Mouse (Mus musculus): ENCODE measurements around the gene S100a11. TPM values are rescaled to one million over a fixed set of nuclear protein-coding genes. Genes with fewer than 3 reads are reported as not detected.

S100a11 gene
- polyA plus RNA-seq, 1 experiment from 2014 or later, result 410 TPM

DNA sequence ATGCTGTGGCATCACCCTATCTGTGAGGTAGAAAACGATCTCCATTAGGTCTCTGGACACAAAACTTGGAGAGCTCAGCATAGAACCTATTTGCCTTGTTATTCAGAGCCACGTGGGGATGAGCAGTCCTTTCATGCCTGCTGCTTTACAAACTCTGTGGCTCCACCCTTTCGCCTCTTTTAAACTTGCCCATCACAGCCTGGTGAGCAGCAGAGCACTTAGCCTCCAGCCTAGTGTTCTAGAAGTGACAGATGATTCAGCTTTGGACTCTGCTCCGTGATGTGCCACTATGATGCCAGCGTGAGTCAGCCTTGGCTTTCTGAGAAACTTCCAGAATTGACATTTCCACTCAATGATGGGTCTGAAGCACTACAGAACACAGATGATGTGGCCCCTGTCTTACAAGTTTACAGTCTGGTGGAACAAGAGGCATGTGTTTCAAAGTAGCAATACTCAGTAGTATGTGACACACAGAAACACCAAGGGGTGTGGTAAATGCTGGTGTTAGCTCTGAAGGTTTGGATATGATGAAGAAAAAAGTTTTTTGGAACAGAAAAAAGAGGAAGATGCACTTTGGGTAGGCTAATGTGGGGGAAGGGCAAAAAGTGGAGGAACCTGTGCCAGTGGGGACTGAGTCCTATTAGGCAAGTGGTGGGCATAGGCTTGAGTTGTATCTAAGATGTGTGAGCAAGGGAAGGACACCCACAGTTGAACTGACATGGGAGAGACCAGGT lies 51.9 kb downstream of the S100a11 start:
- H3K9me3 ChIP-seq (ENCODE audit: control insufficient read depth, low read length), result no peaks in the 10 kb centered on the region
- no peak for ATAC-seq (ENCODE audit: insufficient number of reproducible peaks, low FRiP score, low TSS enrichment, low read depth)
- no peak overlapping the region for H3K27ac ChIP-seq (replicated peaks; ENCODE audit: low read depth, low read length)
- no peak for DNase-seq (ENCODE audit: low spot score)
- no peaks in the 10 kb centered on the region for H3K27me3 ChIP-seq (ENCODE audit: control insufficient read depth, insufficient read depth, low read length)
- no peak overlapping the region for H3K9ac ChIP-seq (ENCODE audit: low read length)
- 69% methylated on average over 5 of the region's 5 CpGs for WGBS
- no peak overlapping the region for H3K4me3 ChIP-seq (ENCODE audit: low read depth, low read length)
- no peaks in the 10 kb centered on the region for H3K36me3 ChIP-seq (ENCODE audit: control insufficient read depth, insufficient read depth, low read length)
- no peak overlapping the region for H3K4me2 ChIP-seq (ENCODE audit: low read depth, severe bottlenecking)
- no peaks in the 10 kb centered on the region for H3K4me1 ChIP-seq (ENCODE audit: control insufficient read depth, insufficient read depth, low read length)

Other genes with a start within 250 kb of the S100a11 start
- gene Flg, start 247.0 kb upstream of the S100a11 start, polyA plus RNA-seq (2014; fragmentation: Nextera tagmentation; extraction: Ambion mirVana), result not detected in 2 replicates
- not detected in 2 replicates for gene Hrnr, start 200.7 kb upstream of the S100a11 start, polyA plus RNA-seq (2014; fragmentation: Nextera tagmentation; extraction: Ambion mirVana)
- gene Rptn, start 126.8 kb upstream of the S100a11 start, polyA plus RNA-seq (2014; fragmentation: Nextera tagmentation; extraction: Ambion mirVana), result not detected in 2 replicates
- gene Tchh, start 78.2 kb upstream of the S100a11 start, polyA plus RNA-seq (2014; fragmentation: Nextera tagmentation; extraction: Ambion mirVana), result 0.08 and 0.45 TPM in 2 replicates
- not detected in 2 replicates for gene Tchhl1, start 51.7 kb upstream of the S100a11 start, polyA plus RNA-seq (2014; fragmentation: Nextera tagmentation; extraction: Ambion mirVana)
- 89.9 and 96.3 TPM in 2 replicates for gene S100a10, start 34.6 kb downstream of the S100a11 start, polyA plus RNA-seq (2014; fragmentation: Nextera tagmentation; extraction: Ambion mirVana)
- not detected in 2 replicates for gene Tdpoz2, start 132.2 kb downstream of the S100a11 start, polyA plus RNA-seq (2014; fragmentation: Nextera tagmentation; extraction: Ambion mirVana)
- not detected in 2 replicates for gene Tdpoz1, start 155.8 kb downstream of the S100a11 start, polyA plus RNA-seq (2014; fragmentation: Nextera tagmentation; extraction: Ambion mirVana)
- not detected in 2 replicates for gene Gm37596, start 172.6 kb downstream of the S100a11 start, polyA plus RNA-seq (2014; fragmentation: Nextera tagmentation; extraction: Ambion mirVana)